Mouse (Mus musculus): ENCODE results near the gene Oas1h. TPM values are rescaled to one million over a fixed set of nuclear protein-coding genes. Genes with fewer than 3 reads are reported as not detected.
"Not testable (repeated sequence)": the region's sequence is repeated elsewhere in the genome, so short reads cannot be mapped to it uniquely, and the experiment has no call there.

The Oas1h gene
- polyA plus RNA-seq, 1 experiment from 2014 or later, result not detected

- Histone ChIP-seq H3K9ac (no peak overlapping the region), H3K4me2 (no peak overlapping the region), H3K36me3 (replicated peaks) (no peaks in the 10 kb centered on the region), H3K27ac (no peak overlapping the region), H3K4me3 (replicated peaks) (no peak overlapping the region), H3K4me1 (no peaks in the 10 kb centered on the region), H3K9me3 (no peaks in the 10 kb centered on the region), H3K27me3 (no peaks in the 10 kb centered on the region)
- no peak for ATAC-seq (ENCODE audit: low FRiP score)
- WGBS, result 52% methylated on average over 7 of the region's 7 CpGs
Observed at GRCm38 (mm10) chr5:120908196-120908920, 47.1 kb downstream of the Oas1h start.

GRCm38 (mm10) chr5:120914204-120914603 lies 53.0 kb downstream of the Oas1h start, which contains the start of gene Oas1d:
Gene Oas1d (plus strand): TSS chr5:120914536.
- 52% methylated on average over 8 of the region's 8 CpGs for WGBS
- not testable (repeated sequence) for ATAC-seq (ENCODE audit: low FRiP score); H3K4me2 ChIP-seq; H3K27ac ChIP-seq; H3K36me3 ChIP-seq (replicated peaks); H3K9ac ChIP-seq; H3K9me3 ChIP-seq; H3K4me1 ChIP-seq; H3K4me3 ChIP-seq (replicated peaks); H3K27me3 ChIP-seq

- not testable (repeated sequence) for ATAC-seq (ENCODE audit: low FRiP score); H3K9ac ChIP-seq; H3K9me3 ChIP-seq; H3K4me1 ChIP-seq; H3K27ac ChIP-seq; H3K4me3 ChIP-seq (replicated peaks); H3K4me2 ChIP-seq; H3K27me3 ChIP-seq; H3K36me3 ChIP-seq (replicated peaks)
- 80% methylated on average over 2 of the region's 2 CpGs for WGBS
Observed at GRCm38 (mm10) chr5:120919156-120919935, 58.1 kb downstream of the Oas1h start.

- whole genome bisulfite sequencing, result 88% methylated on average over 3 of the region's 3 CpGs
- Histone ChIP-seq H3K4me1 (no peaks in the 10 kb centered on the region), H3K27ac (no peak overlapping the region), H3K27me3 (no peaks in the 10 kb centered on the region), H3K4me2 (no peak overlapping the region), H3K36me3 (replicated peaks) (no peaks in the 10 kb centered on the region), H3K4me3 (replicated peaks) (no peak overlapping the region), H3K9ac (no peak overlapping the region), H3K9me3 (no peaks in the 10 kb centered on the region)
- ATAC-seq (ENCODE audit: low FRiP score), result no peak
Observed at GRCm38 (mm10) chr5:120920296-120920695, 59.1 kb downstream of the Oas1h start.

Small RNA genes within 50 kb of the gene (microRNA-seq; reads per million reads assigned to microRNA genes)
- not detected for gene Gm22907

Other genes with a start within 250 kb of the Oas1h start
- gene Rita1, start 248.8 kb upstream of the Oas1h start, polyA plus RNA-seq (2016; fragmentation: Nextera tagmentation; extraction: Ambion mirVana), result 13.6 and 16.6 TPM in 2 replicates
- gene Ddx54, start 248.7 kb upstream of the Oas1h start, polyA plus RNA-seq (2016; fragmentation: Nextera tagmentation; extraction: Ambion mirVana), result 50.7 and 52.6 TPM in 2 replicates
- 0.28 TPM in 1 of 2 replicates, not detected in the other for gene Cfap73, start 227.2 kb upstream of the Oas1h start, polyA plus RNA-seq (2016; fragmentation: Nextera tagmentation; extraction: Ambion mirVana)
- gene Rasal1, start 212.6 kb upstream of the Oas1h start, polyA plus RNA-seq (2016; fragmentation: Nextera tagmentation; extraction: Ambion mirVana), result 0.17 and 0.20 TPM in 2 replicates
- gene Dtx1, start 149.5 kb upstream of the Oas1h start, polyA plus RNA-seq (2016; fragmentation: Nextera tagmentation; extraction: Ambion mirVana), result 17.1 and 18.1 TPM in 2 replicates
- gene Oas2, start 111.6 kb upstream of the Oas1h start, polyA plus RNA-seq (2016; fragmentation: Nextera tagmentation; extraction: Ambion mirVana), result 0.10 and 0.17 TPM in 2 replicates
- 0.09 and 0.12 TPM in 2 replicates for gene Oas3, start 83.8 kb upstream of the Oas1h start, polyA plus RNA-seq (2016; fragmentation: Nextera tagmentation; extraction: Ambion mirVana)
- gene Oas1e, start 65.9 kb upstream of the Oas1h start, polyA plus RNA-seq (2016; fragmentation: Nextera tagmentation; extraction: Ambion mirVana), result 0.10 TPM in 1 of 2 replicates, not detected in the other
- 0.49 and 0.51 TPM in 2 replicates for gene Oas1c, start 48.9 kb upstream of the Oas1h start, polyA plus RNA-seq (2016; fragmentation: Nextera tagmentation; extraction: Ambion mirVana)
- not detected in 2 replicates for gene Oas1f, start 14.1 kb upstream of the Oas1h start, polyA plus RNA-seq (2016; fragmentation: Nextera tagmentation; extraction: Ambion mirVana)
- gene Oas1g, start 26.2 kb downstream of the Oas1h start, polyA plus RNA-seq (2016; fragmentation: Nextera tagmentation; extraction: Ambion mirVana), result not detected in 2 replicates
- 0.41 and 0.72 TPM in 2 replicates for gene Oas1a, start 46.1 kb downstream of the Oas1h start, polyA plus RNA-seq (2016; fragmentation: Nextera tagmentation; extraction: Ambion mirVana)
- not detected in 2 replicates for gene Oas1d, start 53.1 kb downstream of the Oas1h start, polyA plus RNA-seq (2016; fragmentation: Nextera tagmentation; extraction: Ambion mirVana)
- 4.6 and 5.1 TPM in 2 replicates for gene Rph3a, start 148.7 kb downstream of the Oas1h start, polyA plus RNA-seq (2016; fragmentation: Nextera tagmentation; extraction: Ambion mirVana)